ENCODE assay signal across 8 mouse cellular contexts in the genomic region with DNA sequence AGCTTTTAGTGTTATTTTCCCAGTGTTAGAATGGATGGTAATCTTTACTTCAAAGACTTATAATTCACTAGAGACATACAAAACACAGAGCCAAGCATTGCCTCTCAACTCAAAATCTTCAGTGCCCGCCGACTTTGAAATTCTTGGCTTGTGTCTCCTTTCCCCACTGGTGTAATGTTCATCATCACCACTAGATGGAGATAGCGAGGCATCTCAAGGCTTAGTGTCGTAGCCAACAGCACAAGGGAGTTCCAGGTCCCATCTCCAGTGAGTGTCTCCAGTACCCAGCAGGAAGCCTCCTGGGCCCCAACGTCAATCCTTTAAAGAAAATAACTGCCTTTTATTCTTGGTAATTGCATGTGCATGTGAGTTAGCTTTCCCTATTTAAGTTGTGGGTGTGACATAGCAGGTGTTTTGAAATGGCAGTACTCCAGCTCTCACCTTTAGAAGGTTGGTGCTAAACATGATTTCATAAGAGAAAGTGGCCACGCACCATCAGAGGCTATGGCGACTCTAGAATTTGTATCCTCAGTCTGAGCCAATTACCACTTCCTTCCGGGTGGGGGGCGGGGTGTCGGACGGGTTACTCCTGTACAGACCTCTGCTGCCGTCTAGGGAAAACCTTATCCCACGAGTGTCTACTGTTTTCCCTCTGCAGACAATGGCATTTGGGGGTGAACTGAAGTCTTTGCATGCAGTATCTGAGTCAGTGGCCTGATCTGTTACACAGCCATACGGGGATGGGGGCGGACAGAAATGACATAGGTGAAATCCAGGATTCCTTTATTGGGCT.
DNase-seq lines count a peak whose midpoint lies in the region; ATAC-seq and TF ChIP-seq lines count a peak whose summit lies in the region.

No protein-coding gene starts in this region.

- TF ChIP-seq POLR2A in small intestine, adult 2 months (IDR thresholded peaks at IDR 0.05; ENCODE audit: low read depth, low read length), result no peak

- H3K27me3 ChIP-seq in kidney, embryonic 15.5 days, result peaks cover 25% of the 10 kb centered on the region
- H3K27me3 ChIP-seq in midbrain, embryonic 10.5 days (ENCODE audit: low read depth, poor library complexity, severe bottlenecking), result peaks cover 13% of the 10 kb centered on the region
- H3K27me3 ChIP-seq in small intestine, adult 2 months (ENCODE audit: control insufficient read depth, insufficient read depth, low read length), result no peaks in the 10 kb centered on the region

- peak; percentile 37 for DNase-seq in kidney, adult 11 months
- peak; percentile 59 for DNase-seq in cerebellum, adult 9-11 months
- peak; percentile 65 to 83 for DNase-seq in frontal cortex, postnatal 36 days (ENCODE audit: low spot score in 2 of 2)
- peak; percentile 88 to 91 for DNase-seq in left cerebral cortex, postnatal 14 days (ENCODE audit: low spot score in 2 of 2)
- DNase-seq in midbrain, embryonic 10.5 days (ENCODE audit: low spot score), result peak; percentile 54

- no peak for ATAC-seq in kidney, embryonic 15.5 days (replicated peaks; ENCODE audit: low FRiP score)
- ATAC-seq in inflammation-experienced regulatory T-cells, adult 6 months, result peak; percentile 67

- no peak overlapping the region for H3K4me3 ChIP-seq in kidney, embryonic 15.5 days (replicated peaks)
- H3K4me3 ChIP-seq in midbrain, embryonic 10.5 days, result no peak overlapping the region
- no peak overlapping the region for H3K4me3 ChIP-seq in small intestine, adult 2 months (ENCODE audit: low read depth, low read length)

- H3K27ac ChIP-seq in kidney, embryonic 15.5 days, result no peak overlapping the region
- H3K27ac ChIP-seq in midbrain, embryonic 10.5 days (replicated peaks), result no peak overlapping the region
- no peak overlapping the region for H3K27ac ChIP-seq in small intestine, adult 2 months (ENCODE audit: insufficient read depth, low read depth, low read length)

- peak; percentile 66; the same call in 1 of the 2 replicates for TF ChIP-seq CTCF in small intestine, adult 2 months (IDR thresholded peaks at IDR 0.05; ENCODE audit: extremely low read depth, insufficient read length, insufficient replicate concordance, low read depth, low read length)

- no peaks in the 10 kb centered on the region for H3K9me3 ChIP-seq in kidney, embryonic 15.5 days (replicated peaks)
- no peaks in the 10 kb centered on the region for H3K9me3 ChIP-seq in midbrain, embryonic 10.5 days (replicated peaks)

- peaks cover 8% of the 10 kb centered on the region; the same call in 1 of the 2 replicates for H3K4me1 ChIP-seq in kidney, embryonic 15.5 days
- H3K4me1 ChIP-seq in midbrain, embryonic 10.5 days, result peaks cover 6% of the 10 kb centered on the region
- no peaks in the 10 kb centered on the region for H3K4me1 ChIP-seq in small intestine, adult 2 months (ENCODE audit: control insufficient read depth, insufficient read depth, insufficient read length, low read length)

- WGBS in kidney, embryonic 15.5 days, result 40% methylated on average over 15 of the region's 15 CpGs
- WGBS in midbrain, embryonic 10.5 days, result 51% methylated on average over 15 of the region's 15 CpGs
- 15% methylated on average over 15 of the region's 15 CpGs for WGBS in small intestine, adult 2 months

- intact Hi-C loops in left cerebral cortex, postnatal 14 days (cut with DNase I), result loop anchor here (1.0 to 10.0 kb wide), 6 partner anchors 183 to 581 kb away; a partner anchor contains a TSS

- no peaks in the 10 kb centered on the region for H3K36me3 ChIP-seq in kidney, embryonic 15.5 days
- no peaks in the 10 kb centered on the region for H3K36me3 ChIP-seq in midbrain, embryonic 10.5 days
- no peaks in the 10 kb centered on the region for H3K36me3 ChIP-seq in small intestine, adult 2 months (ENCODE audit: control insufficient read depth, insufficient read depth, low read length)

- H3K4me2 ChIP-seq in kidney, embryonic 15.5 days, result no peak overlapping the region

- H3K9ac ChIP-seq in kidney, embryonic 15.5 days, result no peak overlapping the region

Comparison
In these comparisons a context has a peak if more than half of its experiments do, and no peak if none do; other contexts are left out.
1. DNase-seq: peak in every context shown above with its lines; median percentile 90 in left cerebral cortex, postnatal 14 days; 74 in frontal cortex, postnatal 36 days; 59 in cerebellum, adult 9-11 months; 54 in midbrain, embryonic 10.5 days; 37 in kidney, adult 11 months.